Mouse (Mus musculus) forebrain, embryonic 11.5 days (tissue): ENCODE data around the gene Pum3. TPM values are rescaled to one million over a fixed set of nuclear protein-coding genes. Genes with fewer than 3 reads are reported as not detected.
"Not testable (repeated sequence)": the region's sequence is repeated elsewhere in the genome, so short reads cannot be mapped to it uniquely, and the experiment has no call there.

ENCODE experiments used
- ATAC-seq: fragments of 200-750 bp; cut with Nextera tagmentation; replicated peaks from 2 replicates; pipeline ENCODE4 v1.8.0; 2017; ENCODE audit warnings: moderate TSS enrichment; ENCODE audit not compliant: low FRiP score
- DNase-seq: peaks from one replicate; pipeline ENCODE4 v3.0.0-alpha.2; 2017; ENCODE audit warnings: low spot score
- H3K27ac ChIP-seq: fragments of 300-500 bp; sonication (generic); 2 replicates; pipeline ENCODE4 v1.5.1; 2014; ENCODE audit warnings: low read depth, low read length
- H3K27me3 ChIP-seq: fragments of 300-500 bp; sonication (generic); 2 replicates; pipeline ENCODE4 v1.6.1; 2014; ENCODE audit warnings: mild to moderate bottlenecking, low read length, mixed read lengths; ENCODE audit not compliant: control insufficient read depth, insufficient read depth
- H3K36me3 ChIP-seq: fragments of 300-500 bp; sonication (generic); 2 replicates; pipeline ENCODE4 v1.6.1; 2014; ENCODE audit warnings: mild to moderate bottlenecking, low read length, moderate library complexity, mixed read lengths; ENCODE audit not compliant: control insufficient read depth, insufficient read depth
- H3K4me1 ChIP-seq: fragments of 300-500 bp; sonication (generic); replicated peaks from 2 replicates; pipeline ENCODE4 v1.6.1; 2014; ENCODE audit warnings: low read length, mixed read lengths; ENCODE audit not compliant: control insufficient read depth, insufficient read depth
- H3K4me2 ChIP-seq: fragments of 300-500 bp; sonication (generic); 2 replicates; pipeline ENCODE4 v1.6.1; 2014; ENCODE audit warnings: low read depth, mild to moderate bottlenecking, low read length, moderate library complexity, mixed read lengths; ENCODE audit not compliant: severe bottlenecking
- H3K4me3 ChIP-seq: fragments of 300-500 bp; sonication (generic); 2 replicates; pipeline ENCODE4 v1.5.1; 2014; ENCODE audit warnings: low read depth, low read length
- H3K9ac ChIP-seq: fragments of 300-500 bp; sonication (generic); 2 replicates; pipeline ENCODE4 v1.6.1; 2014; ENCODE audit warnings: low read length
- H3K9me3 ChIP-seq: fragments of 300-500 bp; sonication (generic); 2 replicates; pipeline ENCODE4 v1.6.1; 2016; ENCODE audit warnings: low read length, mixed read lengths; ENCODE audit not compliant: control insufficient read depth
- WGBS: fragments of 180-500 bp; shearing (Covaris S2); extraction: QIAGEN DNeasy Blood & Tissue Kit; methylation state at CpG from one replicate; pipeline ENCODE4 v1.1.7; 2014; 5-methylcytosine and 5-hydroxymethylcytosine counted together
- polyA plus RNA-seq: library from polyadenylated mRNA; unstranded; fragments of >200 nt; fragmentation: Nextera tagmentation; extraction: Ambion mirVana; gene quantifications from 2 replicates; pipeline ENCODE4 v1.2.1, GENCODE M21; 2014

Pum3 gene
- polyA plus RNA-seq, 1 experiment from 2014 or later, result 93.1 TPM

GRCm38 (mm10) chr19:27389566-27389965, 40.1 kb downstream of the Pum3 start:
- not testable (repeated sequence) for ATAC-seq, H3K4me3 ChIP-seq, DNase-seq, H3K9ac ChIP-seq, H3K27ac ChIP-seq, H3K4me2 ChIP-seq, H3K27me3 ChIP-seq, H3K4me1 ChIP-seq, H3K36me3 ChIP-seq, H3K9me3 ChIP-seq
- 91% methylated on average over 4 of the region's 4 CpGs for WGBS

GRCm38 (mm10) chr19:27385304-27385703, 44.3 kb downstream of the Pum3 start:
- Histone ChIP-seq H3K4me1 (no peaks in the 10 kb centered on the region), H3K4me3 (no peak overlapping the region), H3K27me3 (no peaks in the 10 kb centered on the region), H3K9me3 (no peaks in the 10 kb centered on the region), H3K27ac (no peak overlapping the region), H3K4me2 (no peak overlapping the region), H3K36me3 (no peaks in the 10 kb centered on the region; the same call in 1 of the 2 replicates), H3K9ac (no peak overlapping the region)
- DNase-seq (no peak), ATAC-seq (no peak)

GRCm38 (mm10) chr19:27383266-27383665, 46.4 kb downstream of the Pum3 start:
- ATAC-seq, result no peak
- Histone ChIP-seq H3K9me3 (no peaks in the 10 kb centered on the region), H3K4me3 (no peak overlapping the region)

GRCm38 (mm10) chr19:27382131-27382530, 47.5 kb downstream of the Pum3 start:
- no peak overlapping the region for H3K27ac ChIP-seq
- no peak overlapping the region for H3K9ac ChIP-seq
- no peaks in the 10 kb centered on the region; the same call in 1 of the 2 replicates for H3K36me3 ChIP-seq
- no peaks in the 10 kb centered on the region for H3K4me1 ChIP-seq
- ATAC-seq (no peak), DNase-seq (no peak)
- no peaks in the 10 kb centered on the region for H3K9me3 ChIP-seq
- H3K4me3 ChIP-seq, result no peak overlapping the region
- no peaks in the 10 kb centered on the region for H3K27me3 ChIP-seq
- WGBS, result 95% methylated on average over 1 of the region's 1 CpGs
- H3K4me2 ChIP-seq, result no peak overlapping the region

More at GRCm38 (mm10) chr19:27383266-27383665, 46.4 kb downstream of the Pum3 start:
- Histone ChIP-seq H3K4me1 (no peaks in the 10 kb centered on the region), H3K27me3 (no peaks in the 10 kb centered on the region), H3K4me2 (no peak overlapping the region), H3K27ac (no peak overlapping the region), H3K9ac (no peak overlapping the region), H3K36me3 (no peaks in the 10 kb centered on the region; the same call in 1 of the 2 replicates)
- WGBS, result 85% methylated on average over 5 of the region's 5 CpGs
- DNase-seq, result no peak

- H3K4me3 ChIP-seq, result no peak overlapping the region
- ATAC-seq, result no peak
- no peak overlapping the region for H3K27ac ChIP-seq
- no peaks in the 10 kb centered on the region for H3K27me3 ChIP-seq
- H3K9ac ChIP-seq, result no peak overlapping the region
- H3K4me1 ChIP-seq, result no peaks in the 10 kb centered on the region
- H3K36me3 ChIP-seq, result no peaks in the 10 kb centered on the region
- no peak for DNase-seq
- H3K4me2 ChIP-seq, result no peak overlapping the region
- WGBS, result 83% methylated on average over 2 of the region's 2 CpGs
- H3K9me3 ChIP-seq, result no peaks in the 10 kb centered on the region
These were observed 49.8 kb downstream of the Pum3 start for GRCm38 (mm10) chr19:27379712-27380401.

GRCm38 (mm10) chr19:27370784-27371183, 58.8 kb downstream of the Pum3 start:
- 95% methylated on average over 2 of the region's 2 CpGs for WGBS
- DNase-seq, result no peak

GRCm38 (mm10) chr19:27370174-27370573, 59.5 kb downstream of the Pum3 start:
- no peak overlapping the region for H3K27ac ChIP-seq
- no peaks in the 10 kb centered on the region for H3K9me3 ChIP-seq
- no peak overlapping the region for H3K9ac ChIP-seq
- no peaks in the 10 kb centered on the region for H3K27me3 ChIP-seq
- no peak overlapping the region for H3K4me2 ChIP-seq
- DNase-seq, result no peak
- 91% methylated on average over 2 of the region's 2 CpGs for WGBS
- no peak for ATAC-seq
- no peak overlapping the region for H3K4me3 ChIP-seq
- no peaks in the 10 kb centered on the region; the same call in 1 of the 2 replicates for H3K4me1 ChIP-seq
- H3K36me3 ChIP-seq, result no peaks in the 10 kb centered on the region

More at GRCm38 (mm10) chr19:27370784-27371183, 58.8 kb downstream of the Pum3 start:
- Histone ChIP-seq H3K4me3 (no peak overlapping the region), H3K9me3 (no peaks in the 10 kb centered on the region), H3K27ac (no peak overlapping the region), H3K36me3 (no peaks in the 10 kb centered on the region), H3K4me1 (no peaks in the 10 kb centered on the region; the same call in 1 of the 2 replicates), H3K27me3 (no peaks in the 10 kb centered on the region), H3K4me2 (no peak overlapping the region), H3K9ac (no peak overlapping the region)
- no peak for ATAC-seq

- H3K4me3 ChIP-seq, result no peak overlapping the region
- H3K27ac ChIP-seq, result no peak overlapping the region
- DNase-seq (no peak), ATAC-seq (no peak)
- H3K4me2 ChIP-seq, result no peak overlapping the region
- no peaks in the 10 kb centered on the region for H3K27me3 ChIP-seq
- H3K4me1 ChIP-seq, result no peaks in the 10 kb centered on the region; the same call in 1 of the 2 replicates
- H3K9me3 ChIP-seq, result no peaks in the 10 kb centered on the region
- WGBS, result 83% methylated on average over 3 of the region's 3 CpGs
- H3K36me3 ChIP-seq, result no peaks in the 10 kb centered on the region
- H3K9ac ChIP-seq, result no peak overlapping the region
These were observed 60.0 kb downstream of the Pum3 start for GRCm38 (mm10) chr19:27369461-27370135.
